13 mouse cellular contexts compared by ENCODE assay signal in genomic region chr5:66528567-66528966, GRCm38 (mm10).
A peak's percentile ranks its signal among the peaks of the same experiment; 100 is the strongest.
DNase-seq lines count a peak whose midpoint lies in the region; ATAC-seq and TF ChIP-seq lines count a peak whose summit lies in the region.
"Had no signal": no experiment of that assay in that cellular context is flagged by ENCODE, and none has a peak within 500 bp of the region (broad histone marks: within the 10 kb centered on the region; RNA-seq: fewer than 3 reads in every experiment).

No protein-coding gene starts in this region.

- no peak overlapping the region for H3K4me3 ChIP-seq in hindbrain, embryonic 10.5 days
- no peak overlapping the region for H3K4me3 ChIP-seq in hindbrain, postnatal 0 days (ENCODE audit: low read length)
- no peak overlapping the region for H3K4me3 ChIP-seq in liver, embryonic 11.5 days (ENCODE audit: low read depth, low read length)
- H3K4me3 ChIP-seq: forebrain, embryonic 15.5 days; liver, embryonic 13.5 days had no signal

- H3K4me2 ChIP-seq in hindbrain, postnatal 0 days (ENCODE audit: low read depth, low read length), result no peak overlapping the region
- H3K4me2 ChIP-seq in liver, embryonic 11.5 days, result no peak overlapping the region
- H3K4me2 ChIP-seq: forebrain, embryonic 15.5 days; liver, embryonic 13.5 days had no signal

- DNase-seq in hindbrain, embryonic 10.5 days (ENCODE audit: low spot score), result peak; percentile 40
- no peak for DNase-seq in hindbrain, postnatal 0 days (ENCODE audit: low spot score)
- peak; percentile 59 for DNase-seq in 3T3-L1 (ENCODE audit: low read depth, low spot score)
- DNase-seq in brain, embryonic 14.5 days (ENCODE audit: low read depth), result peak; percentile 30
- DNase-seq in hindlimb bud, embryonic 11.5 days (ENCODE audit: extremely low spot score, low read depth, low spot score), result peak; percentile 73
- no peak for DNase-seq in liver, embryonic 11.5 days (ENCODE audit: low spot score)
- DNase-seq in adrenal gland, adult (ENCODE audit: inconsistent age in 2 of 2, low spot score in 1 of 2), result no peak
- DNase-seq: cerebellum, adult 9-10 months; gastrocnemius, postnatal 36 days; kidney, adult 2 months; liver, embryonic 13.5 days; thymus, postnatal 36 days had no signal

- H3K36me3 ChIP-seq in hindbrain, embryonic 10.5 days, result no peaks in the 10 kb centered on the region
- no peaks in the 10 kb centered on the region for H3K36me3 ChIP-seq in hindbrain, postnatal 0 days (ENCODE audit: insufficient read depth, low read length)
- H3K36me3 ChIP-seq in liver, embryonic 11.5 days (ENCODE audit: control insufficient read depth, insufficient read depth, low read length), result no peaks in the 10 kb centered on the region
- H3K36me3 ChIP-seq: forebrain, embryonic 15.5 days; liver, embryonic 13.5 days had no signal

- no peak overlapping the region for H3K9ac ChIP-seq in hindbrain, postnatal 0 days (replicated peaks; ENCODE audit: low read length)
- H3K9ac ChIP-seq in liver, embryonic 11.5 days (ENCODE audit: low read depth, low read length), result no peak overlapping the region
- H3K9ac ChIP-seq: forebrain, embryonic 15.5 days; liver, embryonic 13.5 days had no signal

- WGBS in hindbrain, embryonic 10.5 days, result 57% methylated on average over 7 of the region's 7 CpGs
- 46% methylated on average over 7 of the region's 7 CpGs for WGBS in hindbrain, postnatal 0 days
- 56% methylated on average over 7 of the region's 7 CpGs for WGBS in liver, embryonic 11.5 days

- peaks cover 47% of the 10 kb centered on the region for H3K4me1 ChIP-seq in hindbrain, embryonic 10.5 days (replicated peaks)
- peaks cover 3% of the 10 kb centered on the region; the same call in 1 of the 2 replicates for H3K4me1 ChIP-seq in hindbrain, postnatal 0 days (ENCODE audit: insufficient read depth, low read length)
- peaks cover 2% of the 10 kb centered on the region; the same call in 1 of the 2 replicates for H3K4me1 ChIP-seq in liver, embryonic 11.5 days (replicated peaks; ENCODE audit: control insufficient read depth, insufficient read depth, low read length)
- H3K4me1 ChIP-seq: liver, embryonic 13.5 days had no signal

- no peak for TF ChIP-seq CTCF in hindbrain, postnatal 0 days (IDR thresholded peaks at IDR 0.05; ENCODE audit: low read depth)
- TF ChIP-seq CTCF in brain, embryonic 14.5 days (IDR thresholded peaks at IDR 0.05; ENCODE audit: borderline replicate concordance, extremely low read depth, insufficient read depth, insufficient read length), result no peak

- no peak overlapping the region for H3K27ac ChIP-seq in hindbrain, embryonic 10.5 days
- no peak overlapping the region for H3K27ac ChIP-seq in hindbrain, postnatal 0 days
- H3K27ac ChIP-seq in liver, embryonic 11.5 days (ENCODE audit: low read depth, low read length), result no peak overlapping the region
- H3K27ac ChIP-seq: forebrain, embryonic 15.5 days; liver, embryonic 13.5 days had no signal

- TF ChIP-seq POLR2A in brain, embryonic 14.5 days (IDR thresholded peaks at IDR 0.05; ENCODE audit: borderline replicate concordance, extremely low read depth, insufficient read depth, insufficient read length, poor library complexity, severe bottlenecking), result no peak

- no peaks in the 10 kb centered on the region for H3K9me3 ChIP-seq in hindbrain, embryonic 10.5 days
- H3K9me3 ChIP-seq in hindbrain, postnatal 0 days (ENCODE audit: low read length), result no peaks in the 10 kb centered on the region
- H3K9me3 ChIP-seq in liver, embryonic 11.5 days (ENCODE audit: control insufficient read depth, low read length), result no peaks in the 10 kb centered on the region
- H3K9me3 ChIP-seq: forebrain, embryonic 15.5 days; liver, embryonic 13.5 days had no signal

- no peak for ATAC-seq in hindbrain, postnatal 0 days
- ATAC-seq in liver, embryonic 11.5 days (replicated peaks; ENCODE audit: low FRiP score), result no peak
- ATAC-seq: forebrain, embryonic 15.5 days had no signal

- no peaks in the 10 kb centered on the region for H3K27me3 ChIP-seq in hindbrain, embryonic 10.5 days (ENCODE audit: insufficient read depth, poor library complexity, severe bottlenecking)
- H3K27me3 ChIP-seq in hindbrain, postnatal 0 days (ENCODE audit: insufficient read depth, low read length), result no peaks in the 10 kb centered on the region
- H3K27me3 ChIP-seq in liver, embryonic 11.5 days (replicated peaks; ENCODE audit: control insufficient read depth, insufficient read depth, low read length), result peaks cover 8% of the 10 kb centered on the region
- H3K27me3 ChIP-seq: forebrain, embryonic 15.5 days had no signal

Comparison
In these comparisons a context has a peak if more than half of its experiments do, and no peak if none do; other contexts are left out.
1. DNase-seq: peak in hindbrain, embryonic 10.5 days (single experiment), 3T3-L1 (single experiment), brain, embryonic 14.5 days (single experiment) and hindlimb bud, embryonic 11.5 days (single experiment); none in hindbrain, postnatal 0 days (single experiment), liver, embryonic 11.5 days (single experiment) and adrenal gland, adult (0 of 2).